Mouse (Mus musculus): ENCODE measurements around the gene Nrxn1. TPM values are rescaled to one million over a fixed set of nuclear protein-coding genes. Genes with fewer than 3 reads are reported as not detected.

Gene Nrxn1
- polyA plus RNA-seq, 1 experiment: not detected

- Histone ChIP-seq H3K9me3 (ENCODE audit: control insufficient read depth, low read length) (no peaks in the 10 kb centered on the region), H3K36me3 (ENCODE audit: control insufficient read depth) (no peaks in the 10 kb centered on the region), H3K4me3 (replicated peaks) (no peak overlapping the region), H3K4me1 (ENCODE audit: control insufficient read depth) (no peaks in the 10 kb centered on the region), H3K27me3 (ENCODE audit: control insufficient read depth) (no peaks in the 10 kb centered on the region)
- TF ChIP-seq TAL1 (IDR thresholded peaks at IDR 0.05; ENCODE audit: low read length): no peak
- no peak for TF ChIP-seq GATA1 (IDR thresholded peaks at IDR 0.05; ENCODE audit: low read length)
These were observed 969.9 kb downstream of the Nrxn1 start for GRCm38 (mm10) chr17:90122796-90123481.

GRCm38 (mm10) chr17:90116241-90116640 lies 976.6 kb downstream of the Nrxn1 start:
- Histone ChIP-seq H3K4me3 (replicated peaks) (no peak overlapping the region), H3K36me3 (ENCODE audit: control insufficient read depth) (no peaks in the 10 kb centered on the region), H3K27me3 (ENCODE audit: control insufficient read depth) (no peaks in the 10 kb centered on the region), H3K9me3 (ENCODE audit: control insufficient read depth, low read length) (no peaks in the 10 kb centered on the region; the same call in 1 of the 2 replicates), H3K4me1 (ENCODE audit: control insufficient read depth) (no peaks in the 10 kb centered on the region)
- no peak for TF ChIP-seq GATA1 (IDR thresholded peaks at IDR 0.05; ENCODE audit: low read length)
- TF ChIP-seq TAL1 (IDR thresholded peaks at IDR 0.05; ENCODE audit: low read length): no peak

GRCm38 (mm10) chr17:90094999-90095398 lies 997.9 kb downstream of the Nrxn1 start:
- no peaks in the 10 kb centered on the region for H3K4me1 ChIP-seq (ENCODE audit: control insufficient read depth)
- peaks cover 4% of the 10 kb centered on the region; the same call in 1 of the 2 replicates for H3K9me3 ChIP-seq (ENCODE audit: control insufficient read depth, low read length)
- H3K27me3 ChIP-seq (ENCODE audit: control insufficient read depth): no peaks in the 10 kb centered on the region
- TF ChIP-seq GATA1 (IDR thresholded peaks at IDR 0.05; ENCODE audit: low read length) (no peak), TAL1 (IDR thresholded peaks at IDR 0.05; ENCODE audit: low read length) (no peak)
- H3K36me3 ChIP-seq (ENCODE audit: control insufficient read depth): no peaks in the 10 kb centered on the region
- no peak overlapping the region for H3K4me3 ChIP-seq (replicated peaks)

GRCm38 (mm10) chr17:90088314-90088650 lies 1004.6 kb downstream of the Nrxn1 start:
- Histone ChIP-seq H3K4me3 (replicated peaks) (no peak overlapping the region), H3K9me3 (ENCODE audit: control insufficient read depth, low read length) (peaks cover 6% of the 10 kb centered on the region; the same call in 1 of the 2 replicates), H3K4me1 (ENCODE audit: control insufficient read depth) (no peaks in the 10 kb centered on the region), H3K36me3 (ENCODE audit: control insufficient read depth) (no peaks in the 10 kb centered on the region), H3K27me3 (ENCODE audit: control insufficient read depth) (no peaks in the 10 kb centered on the region)
- TF ChIP-seq GATA1 (IDR thresholded peaks at IDR 0.05; ENCODE audit: low read length) (no peak), TAL1 (IDR thresholded peaks at IDR 0.05; ENCODE audit: low read length) (no peak)

- TF ChIP-seq GATA1 (IDR thresholded peaks at IDR 0.05; ENCODE audit: low read length) (no peak), TAL1 (IDR thresholded peaks at IDR 0.05; ENCODE audit: low read length) (no peak)
- Histone ChIP-seq H3K36me3 (ENCODE audit: control insufficient read depth) (no peaks in the 10 kb centered on the region), H3K27me3 (ENCODE audit: control insufficient read depth) (no peaks in the 10 kb centered on the region), H3K4me3 (replicated peaks) (no peak overlapping the region), H3K4me1 (ENCODE audit: control insufficient read depth) (no peaks in the 10 kb centered on the region), H3K9me3 (ENCODE audit: control insufficient read depth, low read length) (peaks cover 6% of the 10 kb centered on the region; the same call in 1 of the 2 replicates)
These were observed 1005.1 kb downstream of the Nrxn1 start for GRCm38 (mm10) chr17:90087616-90088313.

GRCm38 (mm10) chr17:90086826-90087225 lies 1006.0 kb downstream of the Nrxn1 start:
- no peaks in the 10 kb centered on the region for H3K4me1 ChIP-seq (ENCODE audit: control insufficient read depth)
- peaks cover 6% of the 10 kb centered on the region; the same call in 1 of the 2 replicates for H3K9me3 ChIP-seq (ENCODE audit: control insufficient read depth, low read length)
- no peaks in the 10 kb centered on the region for H3K27me3 ChIP-seq (ENCODE audit: control insufficient read depth)
- no peak for TF ChIP-seq TAL1 (IDR thresholded peaks at IDR 0.05; ENCODE audit: low read length)
- TF ChIP-seq GATA1 (IDR thresholded peaks at IDR 0.05; ENCODE audit: low read length): no peak
- no peaks in the 10 kb centered on the region for H3K36me3 ChIP-seq (ENCODE audit: control insufficient read depth)
- H3K4me3 ChIP-seq (replicated peaks): no peak overlapping the region

- no peak for TF ChIP-seq TAL1 (IDR thresholded peaks at IDR 0.05; ENCODE audit: low read length)
- no peak for TF ChIP-seq GATA1 (IDR thresholded peaks at IDR 0.05; ENCODE audit: low read length)
- no peaks in the 10 kb centered on the region for H3K9me3 ChIP-seq (ENCODE audit: control insufficient read depth, low read length)
- no peaks in the 10 kb centered on the region for H3K4me1 ChIP-seq (ENCODE audit: control insufficient read depth)
- no peak overlapping the region for H3K4me3 ChIP-seq (replicated peaks)
- no peaks in the 10 kb centered on the region for H3K36me3 ChIP-seq (ENCODE audit: control insufficient read depth)
- H3K27me3 ChIP-seq (ENCODE audit: control insufficient read depth): no peaks in the 10 kb centered on the region
These were observed 1013.9 kb downstream of the Nrxn1 start for GRCm38 (mm10) chr17:90079003-90079402.

GRCm38 (mm10) chr17:90078488-90078887 lies 1014.4 kb downstream of the Nrxn1 start:
- H3K4me3 ChIP-seq (replicated peaks): no peak overlapping the region
- no peaks in the 10 kb centered on the region for H3K36me3 ChIP-seq (ENCODE audit: control insufficient read depth)
- H3K9me3 ChIP-seq (ENCODE audit: control insufficient read depth, low read length): no peaks in the 10 kb centered on the region
- H3K4me1 ChIP-seq (ENCODE audit: control insufficient read depth): no peaks in the 10 kb centered on the region
- H3K27me3 ChIP-seq (ENCODE audit: control insufficient read depth): no peaks in the 10 kb centered on the region
- TF ChIP-seq TAL1 (IDR thresholded peaks at IDR 0.05; ENCODE audit: low read length) (no peak), GATA1 (IDR thresholded peaks at IDR 0.05; ENCODE audit: low read length) (no peak)

GRCm38 (mm10) chr17:90062866-90063265 lies 1030.0 kb downstream of the Nrxn1 start:
- H3K4me3 ChIP-seq (replicated peaks): no peak overlapping the region
- TF ChIP-seq TAL1 (IDR thresholded peaks at IDR 0.05; ENCODE audit: low read length): no peak
- no peak for TF ChIP-seq GATA1 (IDR thresholded peaks at IDR 0.05; ENCODE audit: low read length)
- H3K36me3 ChIP-seq (ENCODE audit: control insufficient read depth): no peaks in the 10 kb centered on the region
- H3K4me1 ChIP-seq (ENCODE audit: control insufficient read depth): no peaks in the 10 kb centered on the region
- no peaks in the 10 kb centered on the region for H3K27me3 ChIP-seq (ENCODE audit: control insufficient read depth)
- peaks cover under 1% of the 10 kb centered on the region; the same call in 1 of the 2 replicates for H3K9me3 ChIP-seq (ENCODE audit: control insufficient read depth, low read length)

Data from erythroblast, embryonic 14.5 days (primary cell).